Mouse (Mus musculus) stomach, embryonic 16.5 days (tissue): ENCODE data around the gene Rpl37a. TPM values are rescaled to one million over a fixed set of nuclear protein-coding genes. Genes with fewer than 3 reads are reported as not detected.

Source experiments
- ATAC-seq: fragments of 200-750 bp; cut with Nextera tagmentation; 2 replicates; pipeline ENCODE4 v1.8.0; 2017; ENCODE audit warnings: moderate number of reproducible peaks, moderate TSS enrichment; ENCODE audit not compliant: insufficient read depth, low FRiP score
- H3K27ac ChIP-seq: fragments of 300-500 bp; sonication (generic); 2 replicates; pipeline ENCODE4 v1.5.1; 2014; ENCODE audit warnings: low read length
- H3K27me3 ChIP-seq: fragments of 300-500 bp; sonication (generic); 2 replicates; pipeline ENCODE4 v1.6.1; 2014; ENCODE audit warnings: low read length, control low read depth, mixed read lengths; ENCODE audit not compliant: control insufficient read depth, insufficient read depth
- H3K36me3 ChIP-seq: fragments of 300-500 bp; sonication (generic); 2 replicates; pipeline ENCODE4 v1.6.1; 2014; ENCODE audit warnings: low read length; ENCODE audit not compliant: control insufficient read depth, insufficient read depth
- H3K4me1 ChIP-seq: fragments of 300-500 bp; sonication (generic); 2 replicates; pipeline ENCODE4 v1.6.1; 2014; ENCODE audit warnings: low read length, control low read depth, mixed read lengths; ENCODE audit not compliant: control insufficient read depth, insufficient read depth
- H3K4me2 ChIP-seq: fragments of 300-500 bp; sonication (generic); 2 replicates; pipeline ENCODE4 v1.6.1; 2014; ENCODE audit warnings: low read depth, low read length, mixed read lengths
- H3K4me3 ChIP-seq: fragments of 300-500 bp; sonication (generic); replicated peaks from 2 replicates; pipeline ENCODE4 v1.5.1; 2014; ENCODE audit warnings: mild to moderate bottlenecking, low read length
- H3K9ac ChIP-seq: fragments of 300-500 bp; sonication (generic); 2 replicates; pipeline ENCODE4 v1.6.1; 2014; ENCODE audit warnings: low read length
- H3K9me3 ChIP-seq: fragments of 300-500 bp; sonication (generic); replicated peaks from 2 replicates; pipeline ENCODE4 v1.6.1; 2016; ENCODE audit warnings: low read length, control low read depth; ENCODE audit not compliant: control insufficient read depth
- WGBS: fragments of 180-500 bp; shearing (Covaris S2); extraction: QIAGEN DNeasy Blood & Tissue Kit; methylation state at CpG from one replicate; pipeline ENCODE4 v1.1.7; 2014; 5-methylcytosine and 5-hydroxymethylcytosine counted together
- polyA plus RNA-seq: library from polyadenylated mRNA; unstranded; fragments of >200 nt; fragmentation: Nextera tagmentation; extraction: Ambion mirVana; gene quantifications from 2 replicates; pipeline ENCODE4 v1.2.1, GENCODE M21; 2015

The Rpl37a gene
- polyA plus RNA-seq, 1 experiment from 2014 or later = 1,770 TPM

GRCm38 (mm10) chr1:72715593-72716361 lies 4.7 kb downstream of the Rpl37a start:
- ATAC-seq = no peak
- 73% methylated on average over 3 of the region's 3 CpGs for WGBS
- no peaks in the 10 kb centered on the region for H3K9me3 ChIP-seq
- H3K27ac ChIP-seq = no peak overlapping the region
- no peak overlapping the region for H3K9ac ChIP-seq
- H3K4me1 ChIP-seq = peaks cover 9% of the 10 kb centered on the region
- peaks cover 18% of the 10 kb centered on the region for H3K36me3 ChIP-seq
- no peak overlapping the region for H3K4me2 ChIP-seq
- H3K27me3 ChIP-seq = no peaks in the 10 kb centered on the region
- H3K4me3 ChIP-seq = no peak overlapping the region

- WGBS = 43% methylated on average over 2 of the region's 2 CpGs
- no peak overlapping the region for H3K9ac ChIP-seq
- no peaks in the 10 kb centered on the region for H3K27me3 ChIP-seq
- peaks cover 18% of the 10 kb centered on the region for H3K36me3 ChIP-seq
- H3K27ac ChIP-seq = no peak overlapping the region; the same call in 1 of the 2 replicates
- H3K4me2 ChIP-seq = no peak overlapping the region
- ATAC-seq = no peak
- H3K4me3 ChIP-seq = no peak overlapping the region
- H3K4me1 ChIP-seq = peaks cover 9% of the 10 kb centered on the region
- no peaks in the 10 kb centered on the region for H3K9me3 ChIP-seq
These were observed 5.3 kb downstream of the Rpl37a start for GRCm38 (mm10) chr1:72716421-72716820.

- Histone ChIP-seq H3K9me3 (no peaks in the 10 kb centered on the region), H3K4me2 (no peak overlapping the region), H3K9ac (no peak overlapping the region), H3K27me3 (no peaks in the 10 kb centered on the region), H3K36me3 (peaks cover 18% of the 10 kb centered on the region), H3K4me1 (peaks cover 9% of the 10 kb centered on the region), H3K27ac (no peak overlapping the region), H3K4me3 (no peak overlapping the region)
- WGBS = 6% methylated on average over 5 of the region's 5 CpGs
- ATAC-seq = 0 out of 2 replicates have a peak, but pooled peaks have one; percentile 28
These were observed 5.8 kb downstream of the Rpl37a start for GRCm38 (mm10) chr1:72716926-72717325.

DNA sequence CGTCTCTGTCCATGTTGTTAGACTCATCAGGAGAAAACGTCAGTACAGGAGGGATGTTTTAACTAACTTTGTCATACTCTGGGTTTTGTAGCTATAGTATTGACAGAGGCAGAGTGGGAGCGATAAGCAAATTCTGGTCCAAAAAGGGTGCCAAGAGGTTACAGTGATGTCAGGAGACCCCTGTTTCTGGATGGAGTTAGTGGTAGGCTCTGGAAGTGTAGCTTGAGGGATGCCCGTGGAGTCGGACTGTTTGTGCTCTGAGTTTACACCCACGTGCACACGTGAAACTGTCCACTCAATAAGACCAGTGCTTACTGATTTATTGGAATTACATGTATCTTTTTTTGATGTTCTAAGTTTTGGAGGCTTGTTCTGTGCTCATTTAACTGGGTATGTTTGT lies 6.5 kb downstream of the Rpl37a start:
- no peak for ATAC-seq
- Histone ChIP-seq H3K9me3 (no peaks in the 10 kb centered on the region), H3K4me2 (no peak overlapping the region), H3K4me1 (peaks cover 8% of the 10 kb centered on the region), H3K36me3 (peaks cover 18% of the 10 kb centered on the region), H3K9ac (no peak overlapping the region), H3K4me3 (no peak overlapping the region), H3K27ac (no peak overlapping the region), H3K27me3 (no peaks in the 10 kb centered on the region)
- 87% methylated on average over 7 of the region's 7 CpGs for WGBS

DNA sequence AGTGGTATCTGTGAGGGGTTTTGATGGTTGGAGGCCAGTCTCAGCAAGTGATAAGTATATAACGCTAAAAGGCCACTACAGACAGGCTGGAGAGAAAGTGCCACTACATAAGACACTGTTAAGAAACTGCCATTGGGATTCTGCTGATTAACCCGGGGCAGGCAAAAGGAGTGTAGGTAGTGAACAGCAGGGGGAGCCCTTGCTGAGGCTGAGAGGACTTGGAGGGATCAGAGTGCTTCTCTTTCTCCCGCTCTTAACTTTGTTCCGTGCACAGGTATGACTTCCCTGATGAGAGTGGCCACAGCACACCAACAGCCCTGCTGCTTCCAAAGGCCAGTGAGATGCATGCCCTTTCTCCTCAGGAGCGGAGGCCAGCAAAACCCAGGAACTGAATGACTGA lies 7.8 kb downstream of the Rpl37a start:
- 21% methylated on average over 5 of the region's 5 CpGs for WGBS
- Histone ChIP-seq H3K27ac (no peak overlapping the region), H3K4me3 (no peak overlapping the region), H3K9ac (no peak overlapping the region), H3K4me2 (no peak overlapping the region), H3K9me3 (no peaks in the 10 kb centered on the region), H3K4me1 (no peaks in the 10 kb centered on the region), H3K36me3 (peaks cover 9% of the 10 kb centered on the region; the same call in 1 of the 2 replicates), H3K27me3 (no peaks in the 10 kb centered on the region)
- peak; percentile 62; the same call in 1 of the 2 replicates for ATAC-seq

- WGBS = 61% methylated on average over 6 of the region's 6 CpGs
- H3K27me3 ChIP-seq = no peaks in the 10 kb centered on the region
- H3K4me2 ChIP-seq = no peak overlapping the region
- H3K9ac ChIP-seq = no peak overlapping the region
- H3K27ac ChIP-seq = no peak overlapping the region
- H3K36me3 ChIP-seq = 0 out of 2 replicates have a peak, but pooled peaks cover under 1% of the 10 kb centered on the region
- no peak overlapping the region for H3K4me3 ChIP-seq
- H3K9me3 ChIP-seq = no peaks in the 10 kb centered on the region
- ATAC-seq = peak; percentile 35; the same call in 1 of the 2 replicates
- no peaks in the 10 kb centered on the region for H3K4me1 ChIP-seq
These were observed 9.1 kb downstream of the Rpl37a start for GRCm38 (mm10) chr1:72720115-72720725.

GRCm38 (mm10) chr1:72722646-72723045 lies 11.6 kb downstream of the Rpl37a start:
- no peak for ATAC-seq
- no peaks in the 10 kb centered on the region for H3K4me1 ChIP-seq
- H3K4me3 ChIP-seq = no peak overlapping the region
- WGBS = 54% methylated on average over 8 of the region's 8 CpGs
- H3K27ac ChIP-seq = no peak overlapping the region
- no peaks in the 10 kb centered on the region for H3K9me3 ChIP-seq
- H3K36me3 ChIP-seq = no peaks in the 10 kb centered on the region
- H3K27me3 ChIP-seq = no peaks in the 10 kb centered on the region
- no peak overlapping the region for H3K4me2 ChIP-seq
- H3K9ac ChIP-seq = no peak overlapping the region

- no peak for ATAC-seq
- H3K4me2 ChIP-seq = no peak overlapping the region
- no peaks in the 10 kb centered on the region for H3K27me3 ChIP-seq
- H3K27ac ChIP-seq = no peak overlapping the region
- H3K4me1 ChIP-seq = no peaks in the 10 kb centered on the region
- H3K36me3 ChIP-seq = no peaks in the 10 kb centered on the region
- no peak overlapping the region for H3K4me3 ChIP-seq
- H3K9me3 ChIP-seq = no peaks in the 10 kb centered on the region
- WGBS = 69% methylated on average over 2 of the region's 2 CpGs
- H3K9ac ChIP-seq = no peak overlapping the region
These were observed 13.3 kb downstream of the Rpl37a start for GRCm38 (mm10) chr1:72724354-72724753.

- WGBS = 86% methylated on average over 13 of the region's 13 CpGs
- H3K9me3 ChIP-seq = no peaks in the 10 kb centered on the region
- no peaks in the 10 kb centered on the region for H3K36me3 ChIP-seq
- ATAC-seq = no peak
- H3K27ac ChIP-seq = no peak overlapping the region
- no peaks in the 10 kb centered on the region for H3K27me3 ChIP-seq
- no peak overlapping the region for H3K9ac ChIP-seq
- no peak overlapping the region for H3K4me3 ChIP-seq
- H3K4me1 ChIP-seq = peaks cover 5% of the 10 kb centered on the region
- H3K4me2 ChIP-seq = no peak overlapping the region
These were observed 14.9 kb downstream of the Rpl37a start for GRCm38 (mm10) chr1:72725941-72726340.
